Mouse (Mus musculus) liver, adult 2 months (tissue): Measurements from ENCODE around the gene Pik3ip1. TPM values are rescaled to one million over a fixed set of nuclear protein-coding genes. Genes with fewer than 3 reads are reported as not detected.

Experiments
- DNase-seq: peaks from one replicate; pipeline ENCODE4 v3.0.0-alpha.2; 2011; ENCODE audit warnings: low read depth, low spot score; ENCODE audit errors: extremely low read depth
- H3K27ac ChIP-seq: fragments of 200-500 bp; replicated peaks from 2 replicates; pipeline ENCODE4 v1.5.1; 2012; ENCODE audit warnings: low read depth, mild to moderate bottlenecking, control low read depth, inconsistent platforms, low read length; ENCODE audit not compliant: insufficient read depth
- H3K27me3 ChIP-seq: fragments of 200-500 bp; 2 replicates; pipeline ENCODE4 v1.6.1; 2012; ENCODE audit warnings: mild to moderate bottlenecking, moderate library complexity, low read length, inconsistent platforms; ENCODE audit not compliant: control insufficient read depth, insufficient read depth
- H3K36me3 ChIP-seq: fragments of 200-500 bp; 2 replicates; pipeline ENCODE4 v1.6.1; 2012; ENCODE audit warnings: low read length, inconsistent platforms; ENCODE audit not compliant: control insufficient read depth, insufficient read depth
- H3K4me1 ChIP-seq: fragments of 200-500 bp; 2 replicates; pipeline ENCODE4 v1.6.1; 2011; ENCODE audit warnings: low read length; ENCODE audit not compliant: control insufficient read depth, insufficient read depth
- H3K4me3 ChIP-seq: fragments of 200-500 bp; 2 replicates; pipeline ENCODE4 v1.5.1; 2011; ENCODE audit warnings: low read depth, mild to moderate bottlenecking, control low read depth, low read length, moderate library complexity; ENCODE audit not compliant: insufficient read depth
- H3K79me2 ChIP-seq: fragments of 200-500 bp; 2 replicates; pipeline ENCODE4 v1.6.1; 2012; ENCODE audit warnings: inconsistent platforms, mild to moderate bottlenecking, low read length, moderate library complexity; ENCODE audit not compliant: control insufficient read depth, insufficient read depth
- H3K9ac ChIP-seq: fragments of 200-500 bp; 2 replicates; pipeline ENCODE4 v1.6.1; 2012; ENCODE audit warnings: low read depth, mild to moderate bottlenecking, control low read depth, inconsistent platforms, low read length
- CTCF ChIP-seq: fragments of 200-500 bp; IDR thresholded peaks from 2 replicates; pipeline ENCODE4 v1.5.1; 2011; ENCODE audit warnings: low read depth, low read length, control low read depth
- POLR2A ChIP-seq: fragments of 200-500 bp; IDR thresholded peaks from 2 replicates; pipeline ENCODE4 v1.6.1; 2011; ENCODE audit warnings: low read length, control low read depth; ENCODE audit not compliant: insufficient read depth; ENCODE audit errors: extremely low read depth
- WGBS: fragments of 180-500 bp; shearing (Covaris S2); methylation state at CpG from one replicate; pipeline ENCODE4 v1.1.7; 2018; 5-methylcytosine and 5-hydroxymethylcytosine counted together
- polyA plus RNA-seq: library from polyadenylated mRNA; depleted of rRNA; stranded (reverse); fragments of >200 nt; gene quantifications from 2 replicates; pipeline ENCODE4 v1.2.3, GENCODE M21; 2012
- total RNA-seq: library from RNA; depleted of rRNA; stranded (reverse); fragments of >200 nt; gene quantifications from 2 replicates; pipeline ENCODE4 v1.2.3, GENCODE M21; 2014

Gene Pik3ip1
- total and polyA plus RNA-seq, 2 experiments, result 0.59 to 0.83 TPM

DNA sequence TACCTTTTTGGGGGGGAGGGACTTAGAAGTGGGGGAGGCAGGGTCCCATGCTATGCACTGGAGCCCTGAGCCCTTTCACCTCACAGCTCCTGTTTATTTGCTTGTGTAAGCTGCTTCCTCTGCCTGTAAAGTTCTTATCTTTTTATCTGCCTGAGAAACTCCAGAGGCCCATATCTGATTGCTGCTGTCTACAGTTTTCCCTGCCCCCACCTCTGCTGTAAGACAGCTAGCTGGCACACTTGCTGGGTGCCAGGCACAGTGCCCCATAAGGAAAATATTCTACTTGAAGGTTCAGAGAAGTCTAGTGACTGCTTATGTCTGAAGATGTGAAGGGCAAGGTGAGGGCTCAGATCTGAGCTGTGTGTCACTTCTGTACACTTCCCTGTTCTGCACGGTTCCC lies 16.9 kb upstream of the Pik3ip1 start:
- 97% methylated on average over 1 of the region's 1 CpGs for WGBS
- Histone ChIP-seq H3K27me3 (no peaks in the 10 kb centered on the region), H3K27ac (no peak overlapping the region), H3K4me1 (no peaks in the 10 kb centered on the region), H3K79me2 (no peaks in the 10 kb centered on the region), H3K4me3 (no peak overlapping the region), H3K9ac (no peak overlapping the region), H3K36me3 (peaks cover 7% of the 10 kb centered on the region)
- no peak for TF ChIP-seq POLR2A
- TF ChIP-seq CTCF, result no peak
- DNase-seq, result no peak

- Histone ChIP-seq H3K27me3 (no peaks in the 10 kb centered on the region), H3K4me1 (no peaks in the 10 kb centered on the region), H3K36me3 (no peaks in the 10 kb centered on the region), H3K9ac (no peak overlapping the region), H3K79me2 (no peaks in the 10 kb centered on the region), H3K4me3 (no peak overlapping the region), H3K27ac (no peak overlapping the region)
- peak; percentile 24 for DNase-seq
- TF ChIP-seq CTCF, result peak; percentile 79
- TF ChIP-seq POLR2A, result no peak
- 37% methylated on average over 2 of the region's 2 CpGs for WGBS
Measured at GRCm38 (mm10) chr11:3314148-3314547, 16.1 kb upstream of the Pik3ip1 start.

- no peak overlapping the region for H3K9ac ChIP-seq
- no peak for DNase-seq
- H3K4me3 ChIP-seq, result no peak overlapping the region
- no peaks in the 10 kb centered on the region for H3K36me3 ChIP-seq
- H3K79me2 ChIP-seq, result no peaks in the 10 kb centered on the region
- 91% methylated on average over 3 of the region's 3 CpGs for WGBS
- no peak overlapping the region for H3K27ac ChIP-seq
- H3K27me3 ChIP-seq, result no peaks in the 10 kb centered on the region
- H3K4me1 ChIP-seq, result no peaks in the 10 kb centered on the region
- TF ChIP-seq POLR2A (no peak), CTCF (no peak)
Measured at GRCm38 (mm10) chr11:3318286-3318685, 11.9 kb upstream of the Pik3ip1 start.

- WGBS, result 84% methylated on average over 5 of the region's 5 CpGs
- no peak for DNase-seq
- H3K4me3 ChIP-seq, result no peak overlapping the region
Measured at GRCm38 (mm10) chr11:3328271-3328670, 1.9 kb upstream of the Pik3ip1 start.

DNA sequence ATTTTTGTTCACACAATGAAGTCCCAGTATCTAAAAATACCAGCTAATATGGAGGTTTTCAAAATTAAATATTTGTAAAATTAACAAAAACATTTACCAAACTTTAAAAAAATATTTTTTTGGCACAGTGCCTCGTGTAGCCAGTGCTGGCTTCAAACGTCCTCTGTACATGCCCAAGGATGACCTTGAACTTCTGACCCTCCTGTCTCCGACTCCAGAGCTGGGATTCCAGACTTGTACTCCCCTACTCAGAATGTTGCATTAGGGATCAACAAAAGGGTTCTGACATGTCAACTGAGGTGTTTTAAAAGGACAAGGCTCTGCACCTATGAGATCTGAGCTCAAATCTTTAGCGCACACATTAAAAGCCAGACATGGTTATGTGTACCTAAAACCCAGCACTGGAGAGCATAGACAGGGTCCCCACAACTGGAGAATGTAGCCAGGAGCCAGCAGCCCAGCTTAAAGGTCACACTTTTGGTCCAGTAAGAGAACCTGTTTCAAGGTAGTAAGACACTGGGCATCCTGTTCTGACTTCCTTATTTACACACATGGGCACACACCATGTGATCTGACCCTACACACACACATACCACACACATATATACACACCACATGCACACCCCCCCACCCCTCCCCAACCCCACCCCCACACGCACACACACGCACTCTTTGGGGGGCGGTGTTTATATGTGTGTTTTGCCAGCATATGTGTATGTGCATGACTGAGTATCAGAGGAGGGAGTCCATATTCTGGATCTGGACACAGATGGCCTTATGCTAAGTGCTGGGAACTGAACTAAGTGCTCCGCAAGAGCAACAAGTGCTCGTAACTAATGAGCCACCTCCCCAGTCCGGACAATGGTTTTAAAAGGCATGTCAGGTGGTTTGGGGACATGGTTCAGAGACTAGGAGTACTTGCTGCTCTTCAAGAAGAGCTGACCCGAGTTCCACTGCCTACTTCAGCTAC lies 1.1 kb upstream of the Pik3ip1 start:
- DNase-seq, result no peak
- Histone ChIP-seq H3K27ac (no peak overlapping the region), H3K36me3 (no peaks in the 10 kb centered on the region), H3K9ac (no peak overlapping the region), H3K4me3 (no peak overlapping the region), H3K79me2 (no peaks in the 10 kb centered on the region), H3K4me1 (peaks cover 3% of the 10 kb centered on the region; the same call in 1 of the 2 replicates), H3K27me3 (peaks cover 6% of the 10 kb centered on the region)
- WGBS, result 72% methylated on average over 11 of the region's 11 CpGs
- TF ChIP-seq POLR2A, result no peak
- no peak for TF ChIP-seq CTCF

More at GRCm38 (mm10) chr11:3328271-3328670, 1.9 kb upstream of the Pik3ip1 start:
- peaks cover 3% of the 10 kb centered on the region; the same call in 1 of the 2 replicates for H3K4me1 ChIP-seq
- TF ChIP-seq POLR2A (no peak), CTCF (no peak)
- peaks cover 6% of the 10 kb centered on the region for H3K27me3 ChIP-seq
- H3K9ac ChIP-seq, result no peak overlapping the region
- H3K27ac ChIP-seq, result no peak overlapping the region
- no peaks in the 10 kb centered on the region for H3K79me2 ChIP-seq
- H3K36me3 ChIP-seq, result no peaks in the 10 kb centered on the region

- H3K4me1 ChIP-seq, result peaks cover 3% of the 10 kb centered on the region; the same call in 1 of the 2 replicates
- H3K27me3 ChIP-seq, result peaks cover 6% of the 10 kb centered on the region
- no peaks in the 10 kb centered on the region for H3K79me2 ChIP-seq
- TF ChIP-seq POLR2A, result no peak
- no peak; the same call in 1 of the 2 replicates for TF ChIP-seq CTCF
- peak overlapping the region; percentile 40 for H3K9ac ChIP-seq
- H3K4me3 ChIP-seq, result peak overlapping the region; percentile 48
- DNase-seq, result peak; percentile 26
- H3K36me3 ChIP-seq, result no peaks in the 10 kb centered on the region
- no peak overlapping the region for H3K27ac ChIP-seq
- WGBS, result 16% methylated on average over 9 of the region's 9 CpGs
Measured at GRCm38 (mm10) chr11:3330566-3330965, 365 bp downstream of the Pik3ip1 start.
